Mouse (Mus musculus) ES-E14 (cell line): ENCODE data around the gene 4930539E08Rik.

Experiments used
- ZC3H11A ChIP-seq: IDR thresholded peaks from 2 replicates; pipeline ENCODE4 v1.6.1; 2012; ENCODE audit warnings: low read depth, mild to moderate bottlenecking, inconsistent platforms, low read length, borderline replicate concordance
- ZNF384 ChIP-seq: IDR thresholded peaks from 2 replicates; pipeline ENCODE4 v1.6.1; 2012; ENCODE audit warnings: low read depth, low read length, inconsistent platforms

DNA sequence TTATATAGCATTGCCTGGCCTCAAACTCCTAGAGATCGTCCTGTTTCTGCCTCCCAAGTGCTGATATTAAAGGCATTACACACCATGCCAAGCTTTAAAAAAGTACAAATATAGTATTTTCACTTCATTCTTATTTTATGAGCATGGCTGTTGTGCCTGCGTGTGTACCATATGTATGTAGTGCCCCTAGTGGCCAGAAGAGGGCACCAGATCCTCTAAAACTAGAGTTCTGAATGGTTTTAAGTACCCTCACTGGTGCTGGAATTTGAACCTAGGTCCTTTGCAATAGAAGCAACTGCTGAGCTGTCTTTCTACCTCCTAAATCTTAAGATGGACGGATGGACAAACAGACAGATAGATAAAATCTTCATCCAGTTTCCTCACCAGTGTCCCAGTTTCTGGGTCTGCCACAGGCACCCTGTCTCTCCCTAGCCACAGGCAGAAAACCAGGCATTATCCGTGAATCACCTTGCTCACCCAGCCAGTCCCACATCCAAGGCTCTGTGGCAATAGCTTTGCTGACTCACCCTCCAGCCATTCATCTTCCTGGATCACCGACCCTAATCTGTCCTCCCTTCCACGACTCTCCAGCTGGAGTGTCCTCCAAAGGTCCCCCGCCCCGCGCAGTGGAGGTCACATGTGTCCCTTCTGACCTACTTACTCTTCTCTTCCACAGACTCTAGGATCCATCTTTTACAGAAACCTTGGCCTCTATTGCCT is 59.8 kb downstream of the 4930539E08Rik start:
- TF ChIP-seq ZC3H11A (no peak), ZNF384 (no peak)
